Mouse (Mus musculus): ENCODE measurements around the gene Anks6.

Anks6 gene

DNA sequence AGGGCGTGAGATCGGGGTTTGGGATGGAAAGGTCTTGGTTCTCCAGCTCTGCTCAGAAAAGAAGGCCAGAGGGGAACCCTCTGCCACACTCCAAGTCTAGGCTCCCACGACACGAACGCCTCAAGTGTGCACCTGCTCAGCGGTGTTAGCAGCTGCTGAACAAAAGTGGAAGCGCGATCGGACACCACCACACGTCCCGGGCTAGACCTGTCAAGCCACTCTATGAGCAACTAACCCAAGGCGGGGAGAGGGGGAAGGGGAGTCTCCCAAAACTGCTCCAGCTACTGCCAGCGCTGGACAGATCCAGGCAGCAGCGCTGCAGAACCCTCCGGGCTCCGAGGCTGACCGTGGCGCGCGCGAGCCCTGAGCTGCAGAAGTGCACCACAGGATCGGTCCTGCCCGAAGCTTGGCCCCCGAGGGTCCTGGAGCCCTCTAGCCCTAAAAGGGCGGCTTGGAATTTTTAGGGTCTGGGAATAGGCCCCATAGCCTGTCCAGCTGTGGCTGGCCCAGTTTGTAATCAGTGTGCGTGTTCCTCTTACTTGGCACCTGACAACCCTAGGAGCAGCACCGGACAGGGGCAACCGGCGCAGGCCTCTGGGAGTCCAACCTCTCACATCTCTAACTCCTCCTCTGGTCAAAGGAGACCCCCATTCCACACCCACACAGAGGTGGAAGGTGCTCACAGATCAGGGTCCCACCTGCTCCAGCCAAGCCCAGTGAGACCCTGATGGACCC is 66.8 kb downstream of the Anks6 start:
- DNase-seq (ENCODE audit: low read depth, low spot score), result no peak

DNA sequence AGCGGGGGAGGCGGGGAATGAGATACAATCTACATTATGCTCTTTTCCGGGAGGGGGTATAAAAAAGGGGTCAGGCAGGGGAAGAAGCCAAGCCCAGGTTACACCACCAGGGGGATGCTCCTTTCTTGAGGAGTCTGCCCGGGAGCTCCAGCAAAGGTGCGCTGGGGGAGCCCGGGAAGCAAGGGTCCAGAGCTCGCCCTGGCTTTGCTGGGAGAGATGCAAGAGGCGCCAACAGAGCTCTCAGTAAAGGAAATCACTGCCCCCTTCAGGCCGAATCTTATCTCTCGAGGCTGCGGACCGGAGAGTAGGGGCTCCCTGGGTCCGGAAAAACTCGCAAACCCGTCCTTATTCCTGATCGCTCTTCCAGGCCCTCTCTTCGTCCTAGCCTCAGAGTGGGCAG is 67.4 kb downstream of the Anks6 start:
- no peak for DNase-seq (ENCODE audit: low read depth, low spot score)

DNA sequence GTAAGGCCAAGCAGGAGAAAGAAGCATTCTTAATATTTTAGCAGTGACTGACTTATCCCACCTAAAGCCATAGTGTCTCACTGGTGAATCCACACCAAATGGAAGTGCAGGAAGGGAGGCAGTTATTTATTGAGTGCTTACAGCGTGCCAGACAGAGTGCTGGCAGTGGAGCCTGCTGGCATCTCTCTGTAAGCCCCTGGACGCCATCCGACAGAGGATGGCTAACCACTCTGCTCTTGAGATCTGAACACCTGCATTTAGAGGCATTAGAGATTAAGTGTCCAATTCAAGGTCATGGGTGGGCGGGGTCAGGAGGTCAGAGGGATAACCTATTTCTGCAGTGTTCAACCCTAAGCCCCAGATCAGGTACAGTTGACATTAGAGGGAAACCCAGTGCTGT is 68.4 kb downstream of the Anks6 start:
- no peak for DNase-seq (ENCODE audit: low read depth, low spot score)

DNA sequence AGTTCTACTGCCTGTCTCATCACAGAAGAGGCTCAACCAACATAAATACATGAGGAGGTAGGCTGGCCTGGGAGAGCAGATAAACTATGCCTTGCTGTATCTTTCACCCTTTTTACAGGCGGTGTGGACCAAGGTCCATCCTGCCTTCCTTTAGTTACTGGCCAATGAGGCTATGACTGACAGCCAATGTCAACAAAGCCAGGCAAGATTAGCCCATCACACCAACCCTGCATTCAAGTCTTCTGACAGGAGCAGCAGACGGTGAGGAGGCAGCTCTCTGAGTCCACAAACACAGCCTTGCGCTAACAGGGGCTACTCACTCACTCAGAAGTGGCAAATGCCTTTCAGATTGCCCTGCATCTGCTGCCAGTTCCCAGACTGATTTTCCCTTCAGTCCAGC is 69.0 kb downstream of the Anks6 start:
- DNase-seq (ENCODE audit: low read depth, low spot score), result no peak

DNA sequence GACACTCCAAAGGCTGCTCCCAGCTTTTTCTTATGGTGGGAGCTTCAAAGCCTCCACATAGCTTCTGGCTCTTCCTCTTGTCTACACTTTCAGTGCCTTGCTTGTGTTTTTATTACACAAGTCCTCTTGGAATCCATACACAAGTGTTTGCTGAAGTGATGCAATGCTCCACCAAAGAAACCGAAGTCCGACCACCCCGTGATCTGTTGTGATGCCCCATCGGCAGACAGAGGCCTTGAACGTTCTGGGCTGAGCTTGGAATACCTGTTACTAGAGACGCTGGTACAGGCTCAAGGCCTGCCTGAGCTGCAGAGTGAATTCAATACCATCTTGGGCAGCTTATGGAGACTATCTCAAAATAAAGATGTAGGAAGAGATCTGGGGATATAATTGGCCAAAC is 69.4 kb downstream of the Anks6 start:
- no peak for DNase-seq (ENCODE audit: low read depth, low spot score)

GRCm38 (mm10) chr4:46986054-46986453 is 71.2 kb downstream of the Anks6 start:
- DNase-seq (ENCODE audit: low read depth, low spot score), result no peak

DNA sequence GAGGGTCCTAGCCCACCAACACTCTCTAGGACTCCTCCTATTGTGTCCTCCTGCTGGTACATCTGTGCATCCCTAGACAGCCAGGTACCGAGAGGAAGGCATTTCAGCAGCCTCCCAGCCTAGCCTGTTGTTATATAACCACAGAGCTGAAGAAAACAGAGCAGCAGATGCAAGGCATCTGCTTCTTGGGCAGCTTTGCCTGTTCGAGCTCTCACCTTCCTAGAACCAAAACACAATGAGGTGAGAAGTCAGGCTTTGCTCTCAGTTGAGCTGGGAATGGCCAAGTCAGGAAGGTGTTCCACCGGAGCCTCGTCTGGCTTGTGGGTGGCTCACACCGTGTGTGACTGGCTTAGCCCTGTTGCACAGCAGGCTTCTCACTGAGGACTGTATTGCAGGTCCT is 74.3 kb downstream of the Anks6 start:
- DNase-seq (ENCODE audit: low read depth, low spot score), result no peak

DNA sequence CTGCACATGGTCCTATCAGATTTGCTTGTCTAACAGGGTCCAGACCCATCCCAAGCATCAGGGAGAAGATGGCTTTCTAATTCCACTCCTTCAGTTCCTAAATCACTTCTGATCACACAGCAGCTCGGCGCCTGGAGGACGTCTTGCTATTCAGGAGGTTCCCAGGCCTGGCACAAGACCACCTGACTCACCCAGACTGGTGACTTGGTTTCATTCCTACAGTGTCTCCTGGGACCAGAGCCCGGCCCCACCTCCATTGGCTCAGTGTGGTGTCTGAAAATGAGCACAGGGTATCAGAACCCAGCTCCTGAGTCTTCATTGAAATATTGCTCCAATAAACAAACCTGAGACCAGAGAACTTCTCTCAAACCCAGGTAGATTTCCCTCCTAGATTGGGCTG is 75.1 kb downstream of the Anks6 start:
- no peak for DNase-seq (ENCODE audit: low read depth, low spot score)

GRCm38 (mm10) chr4:46978371-46978770 is 78.9 kb downstream of the Anks6 start:
- DNase-seq (ENCODE audit: low read depth, low spot score), result no peak

GRCm38 (mm10) chr4:46977161-46977560 is 80.1 kb downstream of the Anks6 start:
- DNase-seq (ENCODE audit: low read depth, low spot score), result no peak

GRCm38 (mm10) chr4:46976671-46977071 is 80.6 kb downstream of the Anks6 start:
- no peak for DNase-seq (ENCODE audit: low read depth, low spot score)

DNA sequence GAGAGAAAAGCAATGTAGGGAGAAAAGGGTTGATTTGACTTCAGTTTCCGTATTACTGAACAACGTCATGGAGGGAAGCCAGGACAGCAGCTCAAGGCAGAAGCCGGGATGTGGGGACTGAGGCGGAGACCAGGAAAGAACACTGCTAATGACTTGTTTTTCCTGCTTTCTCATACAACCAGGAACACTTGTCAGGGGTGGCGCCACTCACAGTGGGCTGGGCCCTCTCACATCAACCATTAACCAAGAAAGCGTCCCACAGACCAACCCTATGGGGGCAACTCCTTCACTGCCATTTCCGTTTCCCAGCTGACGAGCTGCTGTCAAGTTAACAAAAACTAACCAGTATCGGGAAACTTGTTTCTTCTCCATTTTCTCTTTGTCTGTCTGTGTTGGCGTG is 83.9 kb downstream of the Anks6 start:
- DNase-seq (ENCODE audit: low read depth, low spot score), result no peak

- no peak for DNase-seq (ENCODE audit: low read depth, low spot score)
Observed at GRCm38 (mm10) chr4:46967981-46968380, 89.2 kb downstream of the Anks6 start.

DNA sequence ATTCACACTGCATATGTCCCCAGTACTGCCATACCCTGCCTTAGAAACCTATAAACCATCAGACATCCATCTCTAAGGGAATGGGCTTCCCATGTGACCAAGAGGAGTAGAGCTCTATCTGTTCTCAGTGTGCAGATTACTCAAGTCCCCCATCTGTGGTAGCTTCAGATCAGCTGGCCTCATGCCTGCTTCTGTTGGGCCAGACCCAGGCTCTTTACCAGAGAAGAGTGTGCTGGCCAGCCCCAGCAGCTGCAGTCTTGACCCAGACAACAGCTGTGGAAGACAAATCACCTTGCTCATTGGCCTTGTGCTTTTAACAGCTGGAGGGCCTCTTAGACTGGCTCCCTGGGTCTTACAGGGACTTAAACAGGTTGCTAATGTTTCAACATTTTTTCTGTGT is 90.7 kb downstream of the Anks6 start:
- no peak for DNase-seq (ENCODE audit: low read depth, low spot score)

Data from CD4-positive helper T cell, adult 2 months (primary cell).